Mouse (Mus musculus): Measurements from ENCODE around the gene Mab21l2. TPM values are rescaled to one million over a fixed set of nuclear protein-coding genes. Genes with fewer than 3 reads are reported as not detected.

Mab21l2 gene
- 0.08 TPM in 2 replicates for polyA plus RNA-seq (2015; fragmentation: Nextera tagmentation; extraction: Ambion mirVana)

GRCm38 (mm10) chr3:86548091-86549015 lies at the start of gene Mab21l2:
TSS of gene Mab21l2 (minus strand) at chr3:86548629.
- Histone ChIP-seq H3K4me2 (ENCODE audit: low read length) (peak within 1 kb of the TSS; percentile 53), H3K9ac (ENCODE audit: low read depth, low read length) (no peak within 1 kb of the TSS), H3K36me3 (ENCODE audit: insufficient read depth, low read length) (no peaks in the 10 kb centered on the region), H3K4me3 (replicated peaks; ENCODE audit: low read depth, low read length) (0 out of 2 replicates have a peak within 1 kb of the TSS, but pooled peaks have one; percentile 25), H3K27ac (no peak within 1 kb of the TSS), H3K27me3 (ENCODE audit: insufficient read depth, low read length) (peaks cover 50% of the 10 kb centered on the region), H3K9me3 (replicated peaks; ENCODE audit: low read length) (no peaks in the 10 kb centered on the region), H3K4me1 (replicated peaks; ENCODE audit: insufficient read depth, low read length) (peaks cover 7% of the 10 kb centered on the region; the same call in 1 of the 2 replicates)
- ATAC-seq (replicated peaks; ENCODE audit: low FRiP score, low read depth) (no peak), DNase-seq (ENCODE audit: low spot score) (peak; percentile 51)
- 14% methylated on average over 25 of the region's 25 CpGs for WGBS
- TF ChIP-seq CTCF (IDR thresholded peaks at IDR 0.05; ENCODE audit: low read depth) = no peak

- no peak for ATAC-seq (replicated peaks; ENCODE audit: low FRiP score, low read depth)
- H3K4me2 ChIP-seq (ENCODE audit: low read length) = no peak overlapping the region
- TF ChIP-seq CTCF (IDR thresholded peaks at IDR 0.05; ENCODE audit: low read depth) = no peak
Measured at GRCm38 (mm10) chr3:86575312-86575711, 26.9 kb upstream of the Mab21l2 start.

GRCm38 (mm10) chr3:86572519-86573244 lies 24.3 kb upstream of the Mab21l2 start:
- TF ChIP-seq CTCF (IDR thresholded peaks at IDR 0.05; ENCODE audit: low read depth) = no peak
- no peaks in the 10 kb centered on the region for H3K9me3 ChIP-seq (replicated peaks; ENCODE audit: low read length)
- no peak overlapping the region for H3K9ac ChIP-seq (ENCODE audit: low read depth, low read length)
- no peak for DNase-seq (ENCODE audit: low spot score)
- H3K4me1 ChIP-seq (replicated peaks; ENCODE audit: insufficient read depth, low read length) = no peaks in the 10 kb centered on the region
- H3K4me3 ChIP-seq (replicated peaks; ENCODE audit: low read depth, low read length) = no peak overlapping the region
- no peaks in the 10 kb centered on the region for H3K36me3 ChIP-seq (ENCODE audit: insufficient read depth, low read length)
- H3K27me3 ChIP-seq (ENCODE audit: insufficient read depth, low read length) = no peaks in the 10 kb centered on the region
- ATAC-seq (replicated peaks; ENCODE audit: low FRiP score, low read depth) = no peak
- WGBS = 76% methylated on average over 3 of the region's 3 CpGs
- H3K4me2 ChIP-seq (ENCODE audit: low read length) = no peak overlapping the region
- H3K27ac ChIP-seq = no peak overlapping the region

More at GRCm38 (mm10) chr3:86575312-86575711, 26.9 kb upstream of the Mab21l2 start:
- Histone ChIP-seq H3K4me1 (replicated peaks; ENCODE audit: insufficient read depth, low read length) (no peaks in the 10 kb centered on the region), H3K36me3 (ENCODE audit: insufficient read depth, low read length) (no peaks in the 10 kb centered on the region), H3K4me3 (replicated peaks; ENCODE audit: low read depth, low read length) (no peak overlapping the region), H3K9ac (ENCODE audit: low read depth, low read length) (no peak overlapping the region), H3K27me3 (ENCODE audit: insufficient read depth, low read length) (no peaks in the 10 kb centered on the region), H3K9me3 (replicated peaks; ENCODE audit: low read length) (no peaks in the 10 kb centered on the region), H3K27ac (no peak overlapping the region)
- DNase-seq (ENCODE audit: low spot score) = no peak

GRCm38 (mm10) chr3:86571518-86571917 lies 23.1 kb upstream of the Mab21l2 start:
- no peak for DNase-seq (ENCODE audit: low spot score)
- no peak overlapping the region for H3K27ac ChIP-seq
- H3K27me3 ChIP-seq (ENCODE audit: insufficient read depth, low read length) = no peaks in the 10 kb centered on the region
- no peak for ATAC-seq (replicated peaks; ENCODE audit: low FRiP score, low read depth)
- no peaks in the 10 kb centered on the region for H3K36me3 ChIP-seq (ENCODE audit: insufficient read depth, low read length)
- WGBS = 60% methylated on average over 4 of the region's 4 CpGs
- H3K4me2 ChIP-seq (ENCODE audit: low read length) = no peak overlapping the region
- no peaks in the 10 kb centered on the region for H3K9me3 ChIP-seq (replicated peaks; ENCODE audit: low read length)
- no peak for TF ChIP-seq CTCF (IDR thresholded peaks at IDR 0.05; ENCODE audit: low read depth)
- H3K9ac ChIP-seq (ENCODE audit: low read depth, low read length) = no peak overlapping the region
- H3K4me3 ChIP-seq (replicated peaks; ENCODE audit: low read depth, low read length) = no peak overlapping the region
- no peaks in the 10 kb centered on the region for H3K4me1 ChIP-seq (replicated peaks; ENCODE audit: insufficient read depth, low read length)

GRCm38 (mm10) chr3:86567312-86567711 lies 18.9 kb upstream of the Mab21l2 start:
- DNase-seq (ENCODE audit: low spot score) (no peak), ATAC-seq (replicated peaks; ENCODE audit: low FRiP score, low read depth) (no peak)
- no peak overlapping the region for H3K9ac ChIP-seq (ENCODE audit: low read depth, low read length)
- H3K27ac ChIP-seq = no peak overlapping the region
- TF ChIP-seq CTCF (IDR thresholded peaks at IDR 0.05; ENCODE audit: low read depth) = no peak
- no peaks in the 10 kb centered on the region for H3K27me3 ChIP-seq (ENCODE audit: insufficient read depth, low read length)
- no peak overlapping the region for H3K4me2 ChIP-seq (ENCODE audit: low read length)
- WGBS = 81% methylated on average over 4 of the region's 4 CpGs
- no peaks in the 10 kb centered on the region for H3K4me1 ChIP-seq (replicated peaks; ENCODE audit: insufficient read depth, low read length)
- H3K36me3 ChIP-seq (ENCODE audit: insufficient read depth, low read length) = no peaks in the 10 kb centered on the region
- H3K4me3 ChIP-seq (replicated peaks; ENCODE audit: low read depth, low read length) = no peak overlapping the region
- H3K9me3 ChIP-seq (replicated peaks; ENCODE audit: low read length) = no peaks in the 10 kb centered on the region

- TF ChIP-seq CTCF (IDR thresholded peaks at IDR 0.05; ENCODE audit: low read depth) = no peak
Measured at GRCm38 (mm10) chr3:86561396-86561795, 13.0 kb upstream of the Mab21l2 start.

More at GRCm38 (mm10) chr3:86561396-86561795, 13.0 kb upstream of the Mab21l2 start:
- Histone ChIP-seq H3K4me3 (replicated peaks; ENCODE audit: low read depth, low read length) (no peak overlapping the region), H3K9me3 (replicated peaks; ENCODE audit: low read length) (no peaks in the 10 kb centered on the region), H3K9ac (ENCODE audit: low read depth, low read length) (no peak overlapping the region), H3K36me3 (ENCODE audit: insufficient read depth, low read length) (no peaks in the 10 kb centered on the region), H3K4me2 (ENCODE audit: low read length) (no peak overlapping the region), H3K27me3 (ENCODE audit: insufficient read depth, low read length) (no peaks in the 10 kb centered on the region), H3K27ac (no peak overlapping the region), H3K4me1 (replicated peaks; ENCODE audit: insufficient read depth, low read length) (no peaks in the 10 kb centered on the region)
- WGBS = 95% methylated on average over 1 of the region's 1 CpGs
- no peak for DNase-seq (ENCODE audit: low spot score)
- ATAC-seq (replicated peaks; ENCODE audit: low FRiP score, low read depth) = no peak

Measured in kidney, postnatal 0 days (tissue).